Mouse (Mus musculus) liver, adult (tissue): ENCODE results near the gene Ifi206.
"Not testable (repeated sequence)": the region's sequence is repeated elsewhere in the genome, so short reads cannot be mapped to it uniquely, and the experiment has no call there.

Experiments
- GATA4 ChIP-seq: IDR thresholded peaks from 2 replicates; pipeline ENCODE4 v1.6.1; 2014; ENCODE audit warnings: mild to moderate bottlenecking, low read length; ENCODE audit not compliant: insufficient replicate concordance

Ifi206 gene

DNA sequence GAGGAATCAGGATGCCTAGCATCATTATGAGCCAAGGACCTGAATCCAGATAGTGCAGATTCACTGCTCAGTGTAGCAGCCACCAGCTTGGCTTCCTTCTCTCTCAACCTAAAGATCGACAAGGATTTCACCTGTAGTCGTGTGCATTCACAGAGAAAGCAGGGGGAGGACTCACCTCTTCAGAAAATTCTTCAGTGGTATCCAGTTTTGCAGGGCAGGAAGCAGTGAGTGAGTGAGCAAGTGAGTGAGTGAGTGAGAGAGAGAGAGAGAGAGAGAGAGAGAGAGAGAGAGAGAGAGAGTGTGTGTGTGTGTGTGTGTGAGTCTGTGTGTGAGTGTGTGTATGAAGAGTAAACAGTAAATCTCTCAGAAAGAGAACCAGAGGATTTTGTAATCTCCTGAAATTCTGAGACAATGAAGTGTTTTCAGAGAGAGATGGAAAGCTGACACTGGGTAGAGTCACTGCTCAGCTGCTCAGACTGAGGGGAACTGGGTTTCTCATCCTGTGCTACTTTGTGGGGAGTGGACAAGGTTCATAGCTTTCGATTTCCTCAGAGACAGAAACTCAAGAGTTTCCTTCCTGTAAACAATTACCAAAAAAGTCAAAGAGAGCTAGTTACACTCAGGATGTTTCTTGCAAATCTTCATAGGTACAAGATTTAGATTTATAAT is at the start of gene Ifi206:
Ifi206 (minus strand) TSS at position 230 of the 669 bp plus-strand sequence.
- not testable (repeated sequence) for TF ChIP-seq GATA4

GRCm38 (mm10) chr1:173535791-173536190 is 45.0 kb upstream of the Ifi206 start, which contains the start of gene Ifi214:
Ifi214 (minus strand) TSS chr1:173535957.
- not testable (repeated sequence) for TF ChIP-seq GATA4

DNA sequence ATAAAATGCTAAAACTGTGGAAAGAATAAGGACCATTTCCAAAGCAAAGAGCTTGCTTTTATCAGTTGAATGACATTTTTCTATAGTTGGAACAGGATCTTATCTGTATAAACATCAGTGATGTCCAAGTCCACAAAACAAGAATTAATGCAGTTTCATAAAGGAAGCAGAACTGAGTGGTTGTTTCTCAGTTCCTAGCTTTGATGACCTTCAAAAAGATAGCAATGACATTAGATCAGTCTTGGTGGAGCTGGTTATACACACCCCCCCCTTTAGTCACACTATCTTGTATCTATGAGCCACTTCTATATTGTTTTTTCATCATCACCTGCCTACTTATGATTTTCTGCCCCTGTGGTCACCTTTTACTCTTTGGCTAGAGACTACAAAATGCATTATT is 30.6 kb upstream of the Ifi206 start:
- no peak for TF ChIP-seq GATA4

DNA sequence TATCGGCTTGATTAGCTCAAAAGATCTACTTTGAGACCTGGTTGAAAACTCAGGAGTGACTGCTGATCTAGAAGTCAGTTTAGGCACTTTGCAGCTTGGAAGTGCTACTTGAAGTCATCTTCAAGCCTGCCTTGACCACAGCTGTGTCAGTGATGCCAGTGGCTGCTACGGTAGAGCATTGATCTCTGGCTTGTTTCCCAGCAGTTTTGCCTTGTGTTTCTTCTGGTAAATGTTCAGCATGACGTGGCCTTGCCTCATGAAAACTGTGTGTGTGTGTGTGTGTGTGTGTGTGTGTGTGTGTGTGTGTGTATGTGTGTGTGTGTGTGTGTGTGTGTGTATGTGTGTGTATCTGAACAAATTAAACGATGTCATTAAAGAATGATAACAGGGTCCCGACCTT is 34.1 kb downstream of the Ifi206 start:
- no peak for TF ChIP-seq GATA4

- TF ChIP-seq GATA4, result no peak
Observed at GRCm38 (mm10) chr1:173456139-173456754, 34.6 kb downstream of the Ifi206 start.

DNA sequence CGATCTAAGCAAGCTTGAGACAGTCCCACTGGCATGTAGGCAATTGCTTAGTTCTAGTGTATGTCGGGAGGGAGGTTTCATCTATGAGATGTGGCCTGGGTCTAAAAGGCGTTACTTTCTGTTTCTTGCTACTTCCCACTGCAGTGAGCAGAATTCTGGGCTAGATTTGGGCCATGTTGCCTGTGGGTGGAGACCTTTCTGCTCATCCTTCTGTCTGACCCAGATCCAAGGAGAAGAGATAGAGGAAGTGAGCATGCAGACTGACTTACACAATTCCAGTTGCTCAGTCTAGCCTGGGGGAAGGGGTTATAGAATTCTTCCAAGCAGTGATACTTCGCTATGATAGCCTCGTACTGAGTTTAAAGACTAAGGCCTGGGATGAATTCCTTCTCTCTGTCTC is 39.2 kb downstream of the Ifi206 start:
- TF ChIP-seq GATA4, result no peak

- no peak for TF ChIP-seq GATA4
Observed at GRCm38 (mm10) chr1:173450621-173451020, 40.2 kb downstream of the Ifi206 start.

DNA sequence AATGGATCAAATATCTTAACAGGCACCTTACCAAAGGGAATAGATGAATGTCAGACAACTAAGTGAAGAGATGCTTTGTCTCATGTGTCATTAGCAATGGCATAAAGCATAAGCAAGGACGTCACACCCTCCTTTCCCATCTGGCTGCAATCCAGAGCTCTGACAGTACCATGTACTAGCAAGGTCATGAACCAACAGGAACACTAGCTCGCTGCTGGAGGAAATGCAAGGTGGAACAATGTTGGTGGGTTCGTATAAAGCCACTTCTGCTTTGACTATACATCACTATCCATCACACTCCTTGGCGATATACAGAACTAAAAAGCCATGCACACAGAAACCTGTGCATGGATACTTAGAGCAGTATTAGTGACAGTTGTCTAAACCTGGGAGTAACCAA is 43.8 kb downstream of the Ifi206 start:
- no peak for TF ChIP-seq GATA4

DNA sequence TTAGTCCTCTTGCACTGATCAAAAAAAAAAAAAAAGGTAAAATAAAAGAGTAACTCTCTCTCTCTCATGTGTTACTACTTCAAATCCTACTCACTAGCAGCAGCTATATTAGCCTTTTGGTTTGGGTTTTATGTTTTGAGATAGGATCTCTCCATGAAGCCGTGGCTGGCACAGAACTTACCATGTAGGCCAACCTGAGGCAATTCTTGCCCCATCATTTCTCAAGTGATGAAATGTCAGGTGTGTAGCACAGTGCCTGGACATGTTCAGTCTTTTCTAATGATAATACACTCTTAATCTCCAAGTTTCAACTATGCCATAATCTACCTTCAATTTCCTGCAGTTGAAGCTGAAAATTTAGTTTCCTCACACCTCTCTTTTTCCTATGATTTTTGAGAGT is 47.8 kb downstream of the Ifi206 start:
- no peak for TF ChIP-seq GATA4

- no peak for TF ChIP-seq GATA4
Observed at GRCm38 (mm10) chr1:173441210-173441609, 49.6 kb downstream of the Ifi206 start.

DNA sequence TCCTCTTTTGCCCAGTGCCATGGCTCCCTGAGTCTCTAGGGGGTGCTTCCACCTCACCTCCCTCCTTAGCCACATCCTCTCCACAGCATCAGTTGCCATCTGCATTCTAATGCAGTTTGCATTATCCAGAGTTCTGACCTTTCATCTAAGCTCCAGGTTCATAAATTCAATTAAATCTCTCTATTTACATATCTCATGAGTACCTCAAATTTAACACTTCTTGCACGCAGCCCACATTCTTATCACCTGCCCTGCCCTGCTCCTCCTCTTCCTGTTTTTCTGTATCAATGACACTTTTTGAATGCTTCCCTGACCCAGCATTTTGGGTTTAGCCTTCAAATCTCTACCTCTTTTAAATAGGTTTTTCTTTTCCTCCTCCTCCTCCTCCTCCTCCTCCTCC is 50.2 kb downstream of the Ifi206 start:
- TF ChIP-seq GATA4, result no peak

GRCm38 (mm10) chr1:173437161-173437953 is 53.5 kb downstream of the Ifi206 start:
- no peak for TF ChIP-seq GATA4

- TF ChIP-seq GATA4, result no peak
Observed at GRCm38 (mm10) chr1:173432411-173432810, 58.4 kb downstream of the Ifi206 start.

DNA sequence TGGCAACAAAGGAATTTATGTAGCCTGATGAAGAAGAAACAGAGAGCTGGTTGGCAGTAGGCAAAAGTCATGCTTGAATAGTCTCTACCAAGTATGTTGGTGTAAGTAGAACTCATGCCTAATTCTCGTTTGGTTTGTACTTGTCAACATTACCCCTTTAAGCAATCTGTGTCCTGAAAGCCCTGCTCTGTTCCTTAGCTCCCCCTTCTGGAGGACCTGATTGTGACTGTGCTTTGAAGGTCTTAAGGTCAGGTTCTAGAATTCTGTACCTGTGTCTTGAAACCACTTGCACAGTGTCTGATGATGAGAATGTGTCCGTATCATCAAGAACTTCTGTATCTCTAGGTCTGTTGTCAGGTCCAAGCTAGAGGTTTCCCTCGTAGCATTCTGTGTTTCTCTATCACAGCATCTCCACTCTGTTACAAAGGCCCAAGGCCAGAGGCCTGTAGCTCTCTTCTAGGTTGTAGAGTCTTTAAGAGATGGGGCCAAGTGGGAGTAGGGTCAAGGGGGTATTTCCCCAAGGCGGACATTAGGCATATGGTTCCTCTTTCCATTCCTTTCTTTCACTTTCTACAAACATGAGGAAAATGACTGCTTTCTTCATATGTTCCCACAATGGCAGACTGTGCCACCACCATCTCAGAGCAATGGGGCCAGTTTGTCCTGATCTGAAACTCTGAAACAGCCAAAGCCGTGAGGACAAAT is 60.7 kb downstream of the Ifi206 start:
- no peak for TF ChIP-seq GATA4

GRCm38 (mm10) chr1:173427385-173427784 is 63.5 kb downstream of the Ifi206 start:
- no peak for TF ChIP-seq GATA4

GRCm38 (mm10) chr1:173426345-173426744 is 64.5 kb downstream of the Ifi206 start:
- TF ChIP-seq GATA4, result no peak

DNA sequence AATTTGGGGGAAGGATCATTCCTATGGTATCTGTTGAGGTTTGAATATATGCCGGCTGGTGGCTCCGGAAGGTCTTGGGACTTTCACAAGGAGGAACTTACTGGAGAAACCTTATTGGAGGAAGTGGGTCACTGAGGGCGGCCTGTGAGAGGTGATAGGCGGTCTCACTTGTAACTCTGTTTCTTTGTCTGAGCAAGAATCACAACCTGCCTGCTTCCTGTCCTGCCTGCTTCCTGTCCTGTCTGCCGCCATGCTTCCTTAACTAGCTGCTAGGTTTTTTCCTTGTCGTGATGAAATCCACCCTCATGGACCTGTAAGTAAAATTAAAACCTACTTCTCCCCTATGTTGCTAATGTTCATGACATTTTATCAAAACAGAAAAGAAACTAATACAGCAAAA is 70.5 kb downstream of the Ifi206 start:
- TF ChIP-seq GATA4, result no peak
